Mouse (Mus musculus) heart, adult 2 months (tissue): ENCODE results near the gene Kcnq1. TPM values are rescaled to one million over a fixed set of nuclear protein-coding genes. Genes with fewer than 3 reads are reported as not detected.

Source experiments
- DNase-seq, 2 experiments: peaks; one replicate each; pipeline ENCODE4 v3.0.0; 2021
- H3K27ac ChIP-seq: fragments of 200-600 bp; 2 replicates; pipeline ENCODE4 v1.8.1; 2022
- H3K27me3 ChIP-seq: fragments of 200-500 bp; 2 replicates; pipeline ENCODE4 v1.6.1; 2012; ENCODE audit warnings: mild to moderate bottlenecking, low read length, inconsistent platforms, mixed read lengths; ENCODE audit not compliant: control insufficient read depth, insufficient read depth
- H3K36me3 ChIP-seq: fragments of 200-500 bp; 2 replicates; pipeline ENCODE4 v1.6.1; 2012; ENCODE audit warnings: low read length, inconsistent platforms; ENCODE audit not compliant: control insufficient read depth, insufficient read depth
- H3K4me1 ChIP-seq: fragments of 200-500 bp; 2 replicates; pipeline ENCODE4 v1.6.1; 2011; ENCODE audit warnings: low read length; ENCODE audit not compliant: control insufficient read depth, insufficient read depth
- H3K4me3 ChIP-seq: fragments of 200-600 bp; 2 replicates; pipeline ENCODE4 v1.8.1; 2022
- H3K79me2 ChIP-seq: fragments of 200-500 bp; replicated peaks from 2 replicates; pipeline ENCODE4 v1.6.1; 2012; ENCODE audit warnings: mild to moderate bottlenecking, inconsistent platforms, low read length, moderate library complexity, mixed read lengths; ENCODE audit not compliant: control insufficient read depth, insufficient read depth
- H3K9ac ChIP-seq: fragments of 200-500 bp; 2 replicates; pipeline ENCODE4 v1.6.1; 2012; ENCODE audit warnings: low read depth, mild to moderate bottlenecking, control low read depth, inconsistent platforms, low read length, mixed read lengths
- CTCF ChIP-seq: fragments of 200-600 bp; IDR thresholded peaks from 2 replicates; pipeline ENCODE4 v1.8.1; 2022; ENCODE audit warnings: antibody characterized with exemption, mild to moderate bottlenecking, moderate library complexity
- EP300 ChIP-seq: fragments of 200-500 bp; IDR thresholded peaks from 2 replicates; pipeline ENCODE4 v1.6.1; 2011; ENCODE audit warnings: low read depth, low read length, control low read depth; ENCODE audit not compliant: insufficient read depth
- POLR2A ChIP-seq: fragments of 200-500 bp; IDR thresholded peaks from 2 replicates; pipeline ENCODE4 v1.6.1; 2011; ENCODE audit warnings: mild to moderate bottlenecking, low read depth, low read length, control low read depth; ENCODE audit not compliant: insufficient read depth
- WGBS: fragments of 180-500 bp; shearing (Covaris S2); methylation state at CpG from one replicate; pipeline ENCODE4 v1.1.7; 2018; 5-methylcytosine and 5-hydroxymethylcytosine counted together
- intact Hi-C: fragments of 180-260 bp; cut with DNase I; formaldehyde crosslinking; loops from one replicate; pipeline ENCODE4 v1.15.1; 2025
- polyA plus RNA-seq: library from polyadenylated mRNA; depleted of rRNA; stranded (reverse); fragments of >200 nt; gene quantifications from 2 replicates; pipeline ENCODE4 v1.2.3, GENCODE M21; 2012
- total RNA-seq, 2 experiments: library from RNA; stranded (reverse); gene quantifications; 2 replicates each; pipeline ENCODE4 v1.2.3; 2021

The Kcnq1 gene
- total and polyA plus RNA-seq, 3 experiments = 32.4 to 42.0 (median 34.2) TPM

DNA sequence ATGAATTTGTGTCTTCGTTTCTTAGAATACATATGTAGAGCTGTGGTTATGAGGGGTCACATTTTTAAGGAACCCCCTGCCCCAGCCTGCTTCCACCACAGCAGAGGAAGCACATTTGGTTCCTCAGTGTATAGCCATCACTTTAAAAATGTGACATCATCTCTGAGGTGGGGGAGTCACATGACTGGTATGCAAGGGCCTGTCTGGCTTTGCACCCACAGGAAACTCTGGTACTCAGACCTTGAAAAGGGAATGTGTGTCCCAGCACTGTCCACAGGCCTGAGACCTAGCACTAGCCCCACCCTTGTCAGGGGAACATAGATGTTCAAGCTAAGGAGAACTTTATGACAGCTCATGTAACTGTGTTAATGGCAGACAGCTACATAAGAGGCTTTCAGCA is 243.7 kb downstream of the Kcnq1 start:
- Histone ChIP-seq H3K27ac (no peak overlapping the region), H3K79me2 (no peaks in the 10 kb centered on the region), H3K4me1 (no peaks in the 10 kb centered on the region), H3K4me3 (no peak overlapping the region), H3K27me3 (no peaks in the 10 kb centered on the region), H3K9ac (no peak overlapping the region), H3K36me3 (no peaks in the 10 kb centered on the region)
- DNase-seq = no peak
- WGBS = 78% methylated on average over 1 of the region's 1 CpGs
- intact Hi-C loops = no loop called here
- no peak for TF ChIP-seq EP300
- no peak for TF ChIP-seq CTCF
- no peak for TF ChIP-seq POLR2A

DNA sequence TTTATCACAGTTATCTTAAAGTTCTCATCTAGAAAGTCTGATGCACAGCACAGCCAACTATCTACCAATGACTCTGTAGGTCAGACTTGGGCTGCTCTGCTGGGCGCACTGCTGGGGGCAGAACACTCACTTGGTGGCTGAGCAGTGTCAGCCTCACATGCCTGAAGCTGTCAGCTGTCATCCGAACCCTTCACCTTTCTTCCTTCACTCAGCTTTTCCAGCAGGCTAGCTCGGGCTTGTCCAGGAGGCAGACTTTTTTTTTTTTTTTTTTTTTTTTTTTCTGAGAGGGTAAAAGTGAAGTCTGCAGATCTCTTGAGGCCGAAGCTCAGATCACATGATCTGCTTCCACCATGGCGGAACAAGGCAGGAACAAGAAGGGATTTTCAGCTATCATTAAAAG is 249.7 kb downstream of the Kcnq1 start:
- WGBS = 76% methylated on average over 5 of the region's 5 CpGs
- TF ChIP-seq EP300 (no peak), POLR2A (no peak), CTCF (no peak)
- Histone ChIP-seq H3K27me3 (no peaks in the 10 kb centered on the region), H3K79me2 (no peaks in the 10 kb centered on the region), H3K4me1 (no peaks in the 10 kb centered on the region), H3K9ac (no peak overlapping the region), H3K4me3 (no peak overlapping the region), H3K27ac (no peak overlapping the region), H3K36me3 (no peaks in the 10 kb centered on the region)
- no peak for DNase-seq
- intact Hi-C loops = no loop called here

DNA sequence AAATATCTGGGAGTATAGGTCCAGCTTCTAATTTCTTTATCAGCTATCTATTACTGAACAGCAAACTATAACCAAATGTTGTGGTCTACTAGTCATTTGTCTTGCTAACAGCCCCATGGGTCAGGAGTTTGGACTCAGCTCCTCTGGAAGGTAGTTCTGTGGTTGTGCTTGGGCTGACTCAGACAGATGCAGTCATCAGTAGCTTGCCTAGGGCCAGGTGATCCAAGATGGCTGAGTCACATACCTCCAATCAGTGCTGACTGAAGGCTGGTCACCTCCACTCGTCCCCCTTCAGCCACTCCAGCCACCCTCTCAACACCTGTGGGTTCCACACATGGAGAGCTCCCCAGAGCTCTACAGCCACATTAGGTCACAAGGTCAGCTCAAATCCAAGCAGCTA is 250.9 kb downstream of the Kcnq1 start:
- intact Hi-C loops = no loop called here
- TF ChIP-seq POLR2A (no peak), CTCF (no peak), EP300 (no peak)
- H3K27me3 ChIP-seq = no peaks in the 10 kb centered on the region
- 72% methylated on average over 1 of the region's 1 CpGs for WGBS
- no peaks in the 10 kb centered on the region for H3K36me3 ChIP-seq
- H3K4me1 ChIP-seq = no peaks in the 10 kb centered on the region
- H3K4me3 ChIP-seq = no peak overlapping the region
- DNase-seq = no peak
- no peak overlapping the region for H3K27ac ChIP-seq
- no peak overlapping the region for H3K9ac ChIP-seq
- H3K79me2 ChIP-seq = no peaks in the 10 kb centered on the region

DNA sequence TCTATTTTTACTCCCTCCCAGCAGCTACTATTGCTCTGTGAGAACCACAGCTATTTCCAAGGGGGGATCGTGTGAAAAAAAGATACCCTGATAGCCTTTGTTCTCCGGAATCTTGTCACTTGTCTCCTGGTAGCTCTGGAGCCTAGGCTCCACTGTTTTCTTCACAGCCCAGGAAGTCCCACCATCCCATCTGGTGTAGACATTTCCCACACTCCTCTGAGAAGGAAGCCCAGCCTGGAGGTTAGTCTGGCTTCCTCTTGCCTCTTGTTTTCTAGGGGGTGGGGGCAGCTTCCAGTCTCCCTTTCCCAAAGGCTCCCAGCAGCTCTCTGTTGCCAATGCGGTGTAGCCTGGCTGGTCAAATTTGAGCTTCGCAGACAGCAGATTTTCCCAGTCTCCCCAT is 251.7 kb downstream of the Kcnq1 start:
- 42% methylated on average over 4 of the region's 4 CpGs for WGBS
- no peak for TF ChIP-seq EP300
- TF ChIP-seq CTCF = no peak
- no peak for TF ChIP-seq POLR2A
- Histone ChIP-seq H3K36me3 (no peaks in the 10 kb centered on the region), H3K9ac (no peak overlapping the region), H3K79me2 (no peaks in the 10 kb centered on the region), H3K4me1 (no peaks in the 10 kb centered on the region), H3K27ac (peak overlapping the region; percentile 44), H3K4me3 (no peak overlapping the region), H3K27me3 (no peaks in the 10 kb centered on the region)
- no peak for DNase-seq
- intact Hi-C loops = no loop called here

DNA sequence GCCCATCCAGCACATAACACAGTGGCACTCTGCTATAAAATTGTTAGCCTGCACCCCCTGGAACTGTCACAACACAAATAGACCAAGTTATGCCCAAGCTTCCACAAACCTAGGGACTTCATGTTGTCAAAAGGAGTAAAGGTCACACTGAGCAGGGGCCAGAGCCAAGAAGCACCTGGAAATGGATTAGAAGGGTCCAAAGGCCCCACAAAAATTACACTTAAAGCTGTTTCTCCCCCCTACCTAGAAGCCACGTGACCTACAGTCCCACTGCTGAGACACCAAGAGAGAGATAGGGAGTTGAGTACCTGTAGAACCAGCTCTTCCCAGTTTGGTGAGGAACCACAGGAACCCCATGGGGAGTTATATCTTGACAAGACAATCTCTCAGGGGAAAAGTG is 253.6 kb downstream of the Kcnq1 start:
- Histone ChIP-seq H3K27ac (no peak overlapping the region), H3K9ac (no peak overlapping the region), H3K27me3 (no peaks in the 10 kb centered on the region), H3K4me1 (peaks cover 1% of the 10 kb centered on the region; the same call in 1 of the 2 replicates), H3K4me3 (no peak overlapping the region), H3K36me3 (no peaks in the 10 kb centered on the region), H3K79me2 (no peaks in the 10 kb centered on the region)
- TF ChIP-seq EP300 (no peak), POLR2A (no peak)
- intact Hi-C loops = no loop called here
- no peak for DNase-seq
- WGBS = 97% methylated on average over 1 of the region's 1 CpGs

DNA sequence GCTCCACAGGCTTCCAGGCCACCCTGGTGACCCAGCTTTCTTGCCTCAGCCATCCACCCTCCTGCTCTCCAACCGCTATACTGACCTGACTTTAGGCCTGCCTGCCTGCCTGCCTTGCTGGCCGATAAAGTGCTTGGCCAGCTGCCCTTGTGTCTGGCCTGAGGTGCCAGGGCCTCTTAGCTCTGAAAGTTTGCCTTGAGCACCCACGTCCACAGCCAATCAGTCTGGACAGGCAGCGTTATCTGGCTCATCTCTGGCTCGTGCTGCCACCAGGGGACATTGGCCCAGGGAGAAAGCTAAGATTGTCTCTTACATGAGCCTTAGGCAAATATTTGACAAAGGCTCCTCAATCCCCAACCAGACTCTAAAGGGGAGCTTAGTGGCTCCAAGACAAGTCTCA is 254.6 kb downstream of the Kcnq1 start:
- Histone ChIP-seq H3K27ac (no peak overlapping the region), H3K4me3 (no peak overlapping the region), H3K27me3 (no peaks in the 10 kb centered on the region), H3K79me2 (no peaks in the 10 kb centered on the region), H3K36me3 (no peaks in the 10 kb centered on the region), H3K4me1 (peaks cover 3% of the 10 kb centered on the region; the same call in 1 of the 2 replicates), H3K9ac (no peak overlapping the region)
- DNase-seq = peak; percentile 56 to 57
- intact Hi-C loops = no loop called here
- no peak for TF ChIP-seq POLR2A
- TF ChIP-seq CTCF = no peak
- TF ChIP-seq EP300 = no peak
- WGBS = 64% methylated on average over 5 of the region's 5 CpGs
